Mouse (Mus musculus): Measurements from ENCODE around the gene Pde1c. TPM values are rescaled to one million over a fixed set of nuclear protein-coding genes. Genes with fewer than 3 reads are reported as not detected.

The Pde1c gene
- total RNA-seq, 1 experiment from 2014 or later, result 1.0 TPM

- ATAC-seq (replicated peaks; ENCODE audit: insufficient number of reproducible peaks, low FRiP score, low TSS enrichment, poor library complexity, severe bottlenecking), result no peak
Observed at GRCm38 (mm10) chr6:56480914-56481482, 87.9 kb downstream of the Pde1c start.

DNA sequence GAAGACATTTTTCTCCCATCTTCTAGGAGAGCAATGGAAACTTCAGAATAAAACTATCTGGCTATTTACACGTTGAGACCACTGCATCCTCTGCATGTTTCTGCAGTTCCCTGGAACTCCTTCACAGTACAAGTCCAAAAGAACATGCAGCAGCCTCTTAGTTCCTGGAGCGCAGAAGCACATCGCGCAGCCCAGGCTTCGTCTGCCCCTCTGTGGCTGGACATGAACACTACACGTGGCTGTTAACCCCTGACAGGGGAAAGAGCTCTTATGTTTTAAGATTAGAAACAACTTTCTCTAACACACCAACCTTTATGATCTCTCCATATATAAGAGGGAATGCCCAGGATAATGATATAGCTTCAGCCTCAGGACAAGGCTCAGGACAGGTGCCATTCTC is 92.3 kb downstream of the Pde1c start:
- no peak for ATAC-seq (replicated peaks; ENCODE audit: insufficient number of reproducible peaks, low FRiP score, low TSS enrichment, poor library complexity, severe bottlenecking)

- ATAC-seq (replicated peaks; ENCODE audit: insufficient number of reproducible peaks, low FRiP score, low TSS enrichment, poor library complexity, severe bottlenecking), result no peak
Observed at GRCm38 (mm10) chr6:56458098-56458497, 110.8 kb downstream of the Pde1c start.

DNA sequence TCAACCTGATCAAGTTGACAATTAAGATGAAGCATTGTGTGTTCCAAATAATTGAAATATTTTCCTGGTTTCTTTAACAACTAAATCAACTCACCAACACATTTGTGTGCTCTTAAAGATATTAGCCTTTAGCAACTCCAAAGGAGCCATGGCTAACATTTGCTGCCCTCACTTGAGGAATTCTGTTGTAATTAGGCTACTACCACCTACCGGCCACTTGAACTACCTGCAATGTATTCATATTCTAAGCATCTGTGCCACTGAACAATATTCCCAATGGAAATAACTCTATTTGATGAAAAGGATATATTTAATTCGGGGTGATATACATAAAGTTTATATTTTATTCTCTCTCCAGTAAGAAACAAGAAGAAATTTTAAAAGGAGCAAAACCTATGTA is 121.0 kb downstream of the Pde1c start:
- no peak for ATAC-seq (replicated peaks; ENCODE audit: insufficient number of reproducible peaks, low FRiP score, low TSS enrichment, poor library complexity, severe bottlenecking)

GRCm38 (mm10) chr6:56441501-56441900 is 127.4 kb downstream of the Pde1c start:
- no peak for ATAC-seq (replicated peaks; ENCODE audit: insufficient number of reproducible peaks, low FRiP score, low TSS enrichment, poor library complexity, severe bottlenecking)

DNA sequence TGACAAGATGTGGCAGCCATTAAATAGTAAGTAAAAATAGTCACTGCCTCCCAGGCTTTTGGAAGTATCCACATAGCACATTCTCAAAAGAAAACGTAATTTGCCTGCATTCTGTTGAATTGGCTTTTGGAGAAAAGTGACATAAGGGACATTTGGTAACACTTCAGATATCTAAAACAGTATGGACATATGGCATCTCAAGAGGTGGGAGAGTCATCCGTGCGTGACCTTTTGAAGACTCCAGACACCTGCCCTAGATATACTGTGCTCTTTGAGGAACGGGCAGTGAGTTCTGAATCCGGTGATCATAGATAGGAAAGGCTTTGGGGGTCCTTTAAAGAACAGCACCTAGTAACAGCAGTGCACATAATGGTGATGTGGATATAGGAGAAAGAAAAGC is 143.1 kb downstream of the Pde1c start:
- ATAC-seq (replicated peaks; ENCODE audit: insufficient number of reproducible peaks, low FRiP score, low TSS enrichment, poor library complexity, severe bottlenecking), result no peak

DNA sequence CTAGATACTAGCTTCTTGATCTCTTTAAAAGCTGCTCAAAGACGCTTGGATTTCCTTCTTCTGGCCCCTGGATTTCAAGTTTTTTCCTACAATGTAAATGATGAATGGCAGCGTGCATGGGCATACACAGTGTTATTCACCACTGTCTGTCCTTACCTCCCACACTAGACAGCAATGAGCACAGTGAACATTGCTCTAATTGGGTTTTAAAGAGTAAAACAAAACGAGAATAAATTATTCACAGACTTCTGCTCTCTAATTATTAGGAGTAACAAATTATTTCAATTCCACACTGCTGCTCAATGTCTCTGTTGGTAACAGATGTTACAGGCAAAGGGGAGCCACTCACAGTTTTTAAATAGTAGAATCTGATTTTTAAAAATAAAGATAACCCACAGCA is 146.0 kb downstream of the Pde1c start:
- no peak for ATAC-seq (replicated peaks; ENCODE audit: insufficient number of reproducible peaks, low FRiP score, low TSS enrichment, poor library complexity, severe bottlenecking)

DNA sequence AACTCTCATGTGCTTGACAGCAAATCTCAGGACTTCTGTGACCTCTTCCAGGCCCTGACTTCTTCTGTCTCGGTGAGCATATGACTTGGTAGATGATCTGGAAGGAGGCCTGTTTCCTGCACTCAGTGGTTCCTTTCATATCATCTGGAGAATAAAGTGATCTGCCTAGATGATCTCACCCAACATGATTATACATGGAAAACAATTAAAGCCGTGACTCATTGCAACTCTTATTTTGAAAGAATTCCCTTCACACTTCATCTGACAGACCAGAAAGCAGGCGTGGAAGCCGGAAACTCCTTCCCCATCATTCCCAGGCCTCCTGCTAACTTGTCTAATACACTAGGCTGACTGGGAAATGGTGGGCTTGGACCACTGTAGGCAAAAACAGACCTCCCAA is 152.7 kb downstream of the Pde1c start:
- no peak for ATAC-seq (replicated peaks; ENCODE audit: insufficient number of reproducible peaks, low FRiP score, low TSS enrichment, poor library complexity, severe bottlenecking)

DNA sequence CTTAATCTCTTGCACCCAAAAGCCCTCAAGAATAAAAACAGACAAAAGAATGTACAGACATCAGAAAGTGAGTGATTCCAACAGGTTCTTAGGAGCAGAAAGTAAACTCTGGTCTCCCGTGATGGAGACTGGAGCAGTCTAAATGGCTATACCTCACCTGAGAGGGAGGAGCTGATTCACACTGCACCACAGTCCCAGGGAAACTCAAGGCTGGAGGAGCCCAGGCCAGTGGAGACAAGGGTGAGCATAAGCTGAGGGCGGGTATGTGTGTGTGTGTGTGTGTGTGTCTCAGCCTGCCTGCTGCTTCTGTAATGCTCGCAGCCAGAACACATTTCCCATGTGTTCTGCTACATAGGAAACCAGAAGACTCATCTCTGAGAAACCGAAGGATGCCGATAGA is 179.7 kb downstream of the Pde1c start:
- no peak for ATAC-seq (replicated peaks; ENCODE audit: insufficient number of reproducible peaks, low FRiP score, low TSS enrichment, poor library complexity, severe bottlenecking)

DNA sequence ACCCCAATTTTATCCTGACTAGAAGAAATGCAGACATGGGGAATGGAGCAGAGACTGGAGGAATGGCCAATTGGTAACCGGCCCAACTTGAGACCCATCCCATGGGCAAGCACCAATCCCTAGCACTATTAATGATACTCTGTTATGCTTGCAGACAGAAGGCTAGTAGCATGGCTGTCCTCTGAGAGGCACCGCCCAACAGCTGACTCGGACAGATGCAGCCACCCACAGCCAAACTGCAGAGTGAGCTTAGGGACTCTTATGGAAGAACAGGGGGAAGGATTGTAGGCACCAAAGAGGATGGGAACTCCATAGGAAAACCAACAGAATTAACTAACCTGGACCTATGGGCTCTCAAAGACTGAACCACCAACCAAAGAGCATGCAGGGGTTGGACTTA is 192.5 kb downstream of the Pde1c start:
- no peak for ATAC-seq (replicated peaks; ENCODE audit: insufficient number of reproducible peaks, low FRiP score, low TSS enrichment, poor library complexity, severe bottlenecking)

DNA sequence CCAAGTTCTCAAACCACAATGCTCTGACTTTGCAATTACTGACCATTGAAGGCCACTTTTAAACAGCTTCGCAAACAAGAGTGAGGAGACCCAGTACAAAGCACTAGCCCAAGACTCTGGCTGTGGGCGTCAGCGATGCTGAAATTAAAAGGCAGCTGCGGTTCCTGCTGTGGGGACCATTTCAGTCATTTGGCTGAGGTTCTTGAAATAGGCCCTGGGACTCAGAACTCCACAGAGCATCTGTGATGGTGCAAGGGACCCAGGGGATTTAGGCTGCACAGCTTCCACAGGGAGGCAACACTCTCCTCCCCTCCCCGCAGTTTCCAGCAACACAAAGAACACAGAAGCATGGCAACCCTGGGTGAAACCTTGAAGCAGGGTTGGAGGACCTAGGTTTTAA is 194.7 kb downstream of the Pde1c start:
- ATAC-seq (replicated peaks; ENCODE audit: insufficient number of reproducible peaks, low FRiP score, low TSS enrichment, poor library complexity, severe bottlenecking), result no peak

DNA sequence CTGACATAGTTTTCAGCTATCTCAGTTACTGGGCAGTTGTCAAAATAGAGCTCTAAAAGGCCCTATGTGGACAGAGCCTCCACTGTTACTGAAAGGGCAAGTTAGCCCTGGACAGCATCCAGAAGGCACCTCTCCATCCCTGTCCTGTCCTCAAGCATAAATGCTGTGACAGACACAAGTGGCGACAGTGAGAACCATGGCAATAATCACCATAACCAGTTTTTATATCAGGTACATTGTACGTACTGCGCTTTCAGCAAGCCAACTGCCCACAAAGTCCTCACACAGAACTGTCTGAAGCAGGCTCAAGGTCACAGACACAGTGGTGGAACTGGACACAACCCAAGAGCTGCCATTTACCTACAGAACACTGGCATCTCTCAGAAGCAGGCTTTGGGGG is 195.2 kb downstream of the Pde1c start:
- no peak for ATAC-seq (replicated peaks; ENCODE audit: insufficient number of reproducible peaks, low FRiP score, low TSS enrichment, poor library complexity, severe bottlenecking)

GRCm38 (mm10) chr6:56373046-56373751 is 195.7 kb downstream of the Pde1c start:
- ATAC-seq (replicated peaks; ENCODE audit: insufficient number of reproducible peaks, low FRiP score, low TSS enrichment, poor library complexity, severe bottlenecking), result no peak

DNA sequence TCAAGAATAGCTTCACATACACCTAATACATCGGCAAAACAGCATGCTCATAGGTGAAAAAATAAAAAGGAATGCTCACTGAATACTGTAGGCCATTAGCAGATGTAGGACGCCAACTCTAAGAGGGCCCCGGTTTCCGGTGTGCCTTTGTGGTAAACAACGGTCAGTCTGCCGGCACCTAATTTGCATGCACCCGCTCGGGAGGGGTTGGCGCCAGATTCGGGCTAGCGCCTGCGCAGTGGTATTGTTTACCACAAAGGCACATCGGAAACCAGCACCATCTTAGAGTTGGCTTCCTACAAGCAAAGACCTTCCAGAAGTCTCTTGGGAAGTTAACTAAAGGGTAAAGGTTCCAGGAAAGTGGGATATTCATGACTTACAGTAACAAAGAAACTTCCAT is 199.4 kb downstream of the Pde1c start:
- ATAC-seq (replicated peaks; ENCODE audit: insufficient number of reproducible peaks, low FRiP score, low TSS enrichment, poor library complexity, severe bottlenecking), result no peak

DNA sequence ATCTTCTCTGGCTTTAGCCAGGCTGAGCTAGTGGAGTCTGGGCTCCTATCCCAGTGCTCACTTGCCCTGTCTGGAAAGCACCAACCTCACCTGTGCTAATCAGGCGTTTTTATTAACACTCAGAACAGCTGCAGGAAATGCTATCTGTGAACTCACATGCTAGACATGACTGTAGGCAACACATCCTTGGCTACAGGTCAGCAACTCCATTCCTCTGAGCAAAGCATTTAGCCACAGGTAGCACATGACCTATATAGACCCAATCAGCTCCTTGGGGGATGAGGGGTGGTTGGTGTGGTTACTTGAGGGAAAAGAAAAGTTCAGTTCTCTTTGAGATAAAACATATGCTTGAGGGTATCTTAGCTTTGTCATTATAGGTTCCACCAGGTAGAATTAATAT is 200.8 kb downstream of the Pde1c start:
- ATAC-seq (replicated peaks; ENCODE audit: insufficient number of reproducible peaks, low FRiP score, low TSS enrichment, poor library complexity, severe bottlenecking), result no peak

DNA sequence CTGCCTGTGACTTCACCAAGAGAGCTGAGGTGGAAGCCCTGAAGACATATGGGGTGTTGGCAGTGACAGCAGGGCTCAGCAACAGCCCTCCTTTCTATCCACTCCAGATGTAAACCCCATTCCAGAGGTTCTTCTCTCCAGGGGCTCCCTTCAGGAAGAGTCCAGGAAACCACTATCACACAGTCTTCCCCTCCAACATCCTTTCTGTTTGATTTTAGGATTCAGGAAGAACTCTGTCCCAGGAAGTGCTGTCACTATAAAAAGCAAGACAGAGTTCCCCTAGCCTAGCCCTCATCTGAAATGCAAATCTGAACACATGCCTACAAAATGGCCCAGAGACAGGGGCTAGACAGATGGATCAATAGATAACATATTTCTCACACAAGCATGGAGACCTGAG is 201.6 kb downstream of the Pde1c start:
- ATAC-seq (replicated peaks; ENCODE audit: insufficient number of reproducible peaks, low FRiP score, low TSS enrichment, poor library complexity, severe bottlenecking), result no peak

- ATAC-seq (replicated peaks; ENCODE audit: insufficient number of reproducible peaks, low FRiP score, low TSS enrichment, poor library complexity, severe bottlenecking), result no peak
Observed at GRCm38 (mm10) chr6:56362650-56363049, 206.3 kb downstream of the Pde1c start.

- no peak for ATAC-seq (replicated peaks; ENCODE audit: insufficient number of reproducible peaks, low FRiP score, low TSS enrichment, poor library complexity, severe bottlenecking)
Observed at GRCm38 (mm10) chr6:56362128-56362545, 206.8 kb downstream of the Pde1c start.

GRCm38 (mm10) chr6:56361348-56362127 is 207.4 kb downstream of the Pde1c start:
- no peak for ATAC-seq (replicated peaks; ENCODE audit: insufficient number of reproducible peaks, low FRiP score, low TSS enrichment, poor library complexity, severe bottlenecking)

DNA sequence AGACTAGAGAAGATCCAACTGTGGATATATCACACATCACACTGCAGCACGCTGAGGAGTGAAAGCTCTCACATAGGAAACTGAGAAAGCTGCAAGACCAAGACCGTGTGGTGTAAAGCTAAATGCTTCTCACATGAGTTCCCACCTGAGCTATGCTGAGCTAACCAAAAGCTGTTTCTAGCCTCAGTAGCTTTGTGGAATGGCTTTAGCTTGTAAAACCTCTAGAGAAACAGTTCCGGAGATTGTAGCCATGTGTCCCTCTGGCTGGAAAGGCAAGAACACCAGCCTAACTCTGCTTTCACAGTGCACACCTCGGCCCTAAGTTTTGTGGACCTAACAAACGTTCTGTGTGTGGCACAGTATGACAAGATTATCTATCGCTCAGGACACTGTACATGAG is 208.8 kb downstream of the Pde1c start:
- ATAC-seq (replicated peaks; ENCODE audit: insufficient number of reproducible peaks, low FRiP score, low TSS enrichment, poor library complexity, severe bottlenecking), result no peak
